Mouse (Mus musculus) limb, embryonic 11.5 days (tissue): ENCODE results near the gene Morn1. TPM values are rescaled to one million over a fixed set of nuclear protein-coding genes. Genes with fewer than 3 reads are reported as not detected.

Experiments used
- ATAC-seq: fragments of 200-750 bp; cut with Nextera tagmentation; 2 replicates; pipeline ENCODE4 v1.8.0; 2017; ENCODE audit warnings: low read depth; ENCODE audit not compliant: insufficient number of reproducible peaks, low FRiP score, low TSS enrichment
- DNase-seq: peaks from one replicate; pipeline ENCODE4 v3.0.0-alpha.2; 2015; ENCODE audit warnings: low spot score
- H3K27ac ChIP-seq: fragments of 300-500 bp; sonication (generic); replicated peaks from 2 replicates; pipeline ENCODE4 v1.5.1; 2014; ENCODE audit warnings: low read depth, mild to moderate bottlenecking, low read length
- H3K27me3 ChIP-seq: fragments of 300-500 bp; sonication (generic); 2 replicates; pipeline ENCODE4 v1.6.1; 2014; ENCODE audit warnings: mild to moderate bottlenecking, low read length, mixed read lengths; ENCODE audit not compliant: control insufficient read depth, insufficient read depth
- H3K36me3 ChIP-seq: fragments of 300-500 bp; sonication (generic); 2 replicates; pipeline ENCODE4 v1.6.1; 2014; ENCODE audit warnings: mild to moderate bottlenecking, low read length, moderate library complexity, mixed read lengths; ENCODE audit not compliant: control insufficient read depth, insufficient read depth
- H3K4me1 ChIP-seq: fragments of 300-500 bp; sonication (generic); 2 replicates; pipeline ENCODE4 v1.6.1; 2014; ENCODE audit warnings: low read length, mixed read lengths; ENCODE audit not compliant: control insufficient read depth, insufficient read depth
- H3K4me2 ChIP-seq: fragments of 300-500 bp; sonication (generic); 2 replicates; pipeline ENCODE4 v1.6.1; 2014; ENCODE audit warnings: low read depth, mild to moderate bottlenecking, moderate library complexity; ENCODE audit not compliant: severe bottlenecking
- H3K4me3 ChIP-seq: fragments of 300-500 bp; sonication (generic); 2 replicates; pipeline ENCODE4 v1.5.1; 2014; ENCODE audit warnings: low read depth, low read length
- H3K9ac ChIP-seq: fragments of 300-500 bp; sonication (generic); 2 replicates; pipeline ENCODE4 v1.6.1; 2014; ENCODE audit warnings: mild to moderate bottlenecking, low read length
- H3K9me3 ChIP-seq: fragments of 300-500 bp; sonication (generic); 2 replicates; pipeline ENCODE4 v1.6.1; 2016; ENCODE audit warnings: low read length; ENCODE audit not compliant: control insufficient read depth
- WGBS: fragments of 180-500 bp; shearing (Covaris S2); extraction: QIAGEN DNeasy Blood & Tissue Kit; methylation state at CpG from one replicate; pipeline ENCODE4 v1.1.7; 2014; 5-methylcytosine and 5-hydroxymethylcytosine counted together
- polyA plus RNA-seq: library from polyadenylated mRNA; unstranded; fragments of >200 nt; fragmentation: Nextera tagmentation; extraction: Ambion mirVana; gene quantifications from 2 replicates; pipeline ENCODE4 v1.2.1, GENCODE M21; 2014

Gene Morn1
- polyA plus RNA-seq, 1 experiment from 2014 or later, result 3.5 TPM

GRCm38 (mm10) chr4:155095238-155095900 is 9.0 kb downstream of the Morn1 start:
- Histone ChIP-seq H3K27ac (no peak overlapping the region), H3K4me3 (no peak overlapping the region), H3K9ac (no peak overlapping the region)

GRCm38 (mm10) chr4:155095967-155096366 is 9.6 kb downstream of the Morn1 start:
- H3K4me3 ChIP-seq, result no peak overlapping the region
- no peaks in the 10 kb centered on the region for H3K36me3 ChIP-seq
- no peak overlapping the region for H3K4me2 ChIP-seq
- no peak for DNase-seq
- no peak overlapping the region for H3K27ac ChIP-seq
- H3K4me1 ChIP-seq, result peaks cover 10% of the 10 kb centered on the region; the same call in 1 of the 2 replicates
- WGBS, result 83% methylated on average over 8 of the region's 8 CpGs
- no peaks in the 10 kb centered on the region for H3K9me3 ChIP-seq
- no peaks in the 10 kb centered on the region for H3K27me3 ChIP-seq
- H3K9ac ChIP-seq, result no peak overlapping the region
- no peak for ATAC-seq

More at GRCm38 (mm10) chr4:155095238-155095900, 9.0 kb downstream of the Morn1 start:
- no peak overlapping the region for H3K4me2 ChIP-seq
- no peaks in the 10 kb centered on the region for H3K9me3 ChIP-seq
- WGBS, result 54% methylated on average over 8 of the region's 8 CpGs
- H3K36me3 ChIP-seq, result no peaks in the 10 kb centered on the region
- peaks cover 6% of the 10 kb centered on the region; the same call in 1 of the 2 replicates for H3K4me1 ChIP-seq
- no peaks in the 10 kb centered on the region for H3K27me3 ChIP-seq
- peak; percentile 72 for ATAC-seq
- DNase-seq, result peak; percentile 90

- no peak overlapping the region for H3K9ac ChIP-seq
- ATAC-seq, result no peak
- 85% methylated on average over 6 of the region's 6 CpGs for WGBS
- no peak for DNase-seq
- no peak overlapping the region for H3K4me2 ChIP-seq
- no peaks in the 10 kb centered on the region for H3K27me3 ChIP-seq
- no peak overlapping the region for H3K27ac ChIP-seq
- H3K4me1 ChIP-seq, result peaks cover 10% of the 10 kb centered on the region; the same call in 1 of the 2 replicates
- H3K36me3 ChIP-seq, result no peaks in the 10 kb centered on the region
- no peaks in the 10 kb centered on the region for H3K9me3 ChIP-seq
- H3K4me3 ChIP-seq, result no peak overlapping the region
These were observed 11.1 kb downstream of the Morn1 start for GRCm38 (mm10) chr4:155097452-155097851.

- Histone ChIP-seq H3K27ac (no peak overlapping the region), H3K4me3 (no peak overlapping the region), H3K9ac (no peak overlapping the region), H3K9me3 (no peaks in the 10 kb centered on the region), H3K27me3 (no peaks in the 10 kb centered on the region), H3K36me3 (no peaks in the 10 kb centered on the region), H3K4me2 (no peak overlapping the region), H3K4me1 (peaks cover 10% of the 10 kb centered on the region; the same call in 1 of the 2 replicates)
- 81% methylated on average over 4 of the region's 4 CpGs for WGBS
- DNase-seq (no peak), ATAC-seq (no peak)
These were observed 12.2 kb downstream of the Morn1 start for GRCm38 (mm10) chr4:155098572-155098971.

- ATAC-seq, result no peak
- Histone ChIP-seq H3K4me3 (no peak overlapping the region), H3K27me3 (no peaks in the 10 kb centered on the region)
These were observed 21.5 kb downstream of the Morn1 start for GRCm38 (mm10) chr4:155107886-155108285.

GRCm38 (mm10) chr4:155109471-155109870 is 23.1 kb downstream of the Morn1 start:
- H3K36me3 ChIP-seq, result no peaks in the 10 kb centered on the region
- H3K9ac ChIP-seq, result no peak overlapping the region
- DNase-seq, result no peak
- H3K27me3 ChIP-seq, result no peaks in the 10 kb centered on the region
- H3K4me2 ChIP-seq, result no peak overlapping the region
- no peak overlapping the region for H3K4me3 ChIP-seq
- 65% methylated on average over 5 of the region's 5 CpGs for WGBS
- ATAC-seq, result no peak
- H3K27ac ChIP-seq, result no peak overlapping the region
- peaks cover 2% of the 10 kb centered on the region; the same call in 1 of the 2 replicates for H3K4me1 ChIP-seq
- H3K9me3 ChIP-seq, result no peaks in the 10 kb centered on the region

More at GRCm38 (mm10) chr4:155107886-155108285, 21.5 kb downstream of the Morn1 start:
- no peak overlapping the region for H3K27ac ChIP-seq
- no peaks in the 10 kb centered on the region for H3K36me3 ChIP-seq
- peaks cover 2% of the 10 kb centered on the region; the same call in 1 of the 2 replicates for H3K4me1 ChIP-seq
- WGBS, result 91% methylated on average over 4 of the region's 4 CpGs
- H3K9me3 ChIP-seq, result no peaks in the 10 kb centered on the region
- H3K4me2 ChIP-seq, result no peak overlapping the region
- no peak for DNase-seq
- H3K9ac ChIP-seq, result no peak overlapping the region

GRCm38 (mm10) chr4:155113766-155114410 is 27.5 kb downstream of the Morn1 start:
- 68% methylated on average over 8 of the region's 8 CpGs for WGBS
- Histone ChIP-seq H3K36me3 (no peaks in the 10 kb centered on the region), H3K27me3 (no peaks in the 10 kb centered on the region), H3K4me1 (peaks cover 5% of the 10 kb centered on the region; the same call in 1 of the 2 replicates), H3K9ac (no peak overlapping the region), H3K27ac (no peak overlapping the region), H3K4me3 (no peak overlapping the region), H3K4me2 (no peak overlapping the region), H3K9me3 (no peaks in the 10 kb centered on the region)
- DNase-seq, result no peak
- no peak for ATAC-seq

GRCm38 (mm10) chr4:155116607-155117006 is 30.2 kb downstream of the Morn1 start:
- H3K27ac ChIP-seq, result no peak overlapping the region
- DNase-seq (no peak), ATAC-seq (no peak)
- no peaks in the 10 kb centered on the region for H3K36me3 ChIP-seq
- no peak overlapping the region for H3K9ac ChIP-seq
- no peak overlapping the region for H3K4me2 ChIP-seq
- no peak overlapping the region for H3K4me3 ChIP-seq
- H3K9me3 ChIP-seq, result peaks cover 2% of the 10 kb centered on the region; the same call in 1 of the 2 replicates
- 91% methylated on average over 4 of the region's 4 CpGs for WGBS
- no peaks in the 10 kb centered on the region for H3K27me3 ChIP-seq
- H3K4me1 ChIP-seq, result peaks cover 15% of the 10 kb centered on the region
